Mouse (Mus musculus): Measurements from ENCODE around the gene Tbcb. TPM values are rescaled to one million over a fixed set of nuclear protein-coding genes. Genes with fewer than 3 reads are reported as not detected.
"Not testable (repeated sequence)": the region's sequence is repeated elsewhere in the genome, so short reads cannot be mapped to it uniquely, and the experiment has no call there.

The Tbcb gene
- polyA plus RNA-seq, 1 experiment from 2014 or later = 246 TPM

GRCm38 (mm10) chr7:30219293-30220007, 12.6 kb downstream of the Tbcb start:
- WGBS = 3% methylated on average over 16 of the region's 16 CpGs
- no peaks in the 10 kb centered on the region for H3K27me3 ChIP-seq (ENCODE audit: insufficient read depth, poor library complexity, severe bottlenecking)
- peak overlapping the region; percentile 89 for H3K27ac ChIP-seq
- peaks cover 15% of the 10 kb centered on the region; the same call in 1 of the 2 replicates for H3K4me1 ChIP-seq
- H3K36me3 ChIP-seq = peaks cover 23% of the 10 kb centered on the region
- peak; percentile 83 for DNase-seq (ENCODE audit: low spot score)
- H3K4me3 ChIP-seq = peak overlapping the region; percentile 67
- H3K9me3 ChIP-seq = no peaks in the 10 kb centered on the region; the same call in 1 of the 2 replicates

GRCm38 (mm10) chr7:30217277-30217676, 14.8 kb downstream of the Tbcb start:
- H3K27me3 ChIP-seq (ENCODE audit: insufficient read depth, poor library complexity, severe bottlenecking) = no peaks in the 10 kb centered on the region
- H3K4me1 ChIP-seq = peaks cover 15% of the 10 kb centered on the region; the same call in 1 of the 2 replicates
- no peak overlapping the region for H3K27ac ChIP-seq
- no peak overlapping the region for H3K4me3 ChIP-seq
- peaks cover 2% of the 10 kb centered on the region; the same call in 1 of the 2 replicates for H3K36me3 ChIP-seq
- no peak for DNase-seq (ENCODE audit: low spot score)
- 74% methylated on average over 2 of the region's 2 CpGs for WGBS
- no peaks in the 10 kb centered on the region for H3K9me3 ChIP-seq

GRCm38 (mm10) chr7:30216723-30217151, 15.3 kb downstream of the Tbcb start:
- Histone ChIP-seq H3K27ac (peak overlapping the region; percentile 56; the same call in 1 of the 2 replicates), H3K4me1 (peaks cover 15% of the 10 kb centered on the region; the same call in 1 of the 2 replicates), H3K4me3 (peak overlapping the region; percentile 36), H3K27me3 (ENCODE audit: insufficient read depth, poor library complexity, severe bottlenecking) (no peaks in the 10 kb centered on the region), H3K9me3 (no peaks in the 10 kb centered on the region), H3K36me3 (no peaks in the 10 kb centered on the region)
- peak; percentile 95 for DNase-seq (ENCODE audit: low spot score)
- WGBS = 2% methylated on average over 16 of the region's 16 CpGs

GRCm38 (mm10) chr7:30215875-30216274, 16.2 kb downstream of the Tbcb start:
- no peak for DNase-seq (ENCODE audit: low spot score)
- H3K36me3 ChIP-seq = no peaks in the 10 kb centered on the region
- 92% methylated on average over 3 of the region's 3 CpGs for WGBS
- peaks cover 15% of the 10 kb centered on the region; the same call in 1 of the 2 replicates for H3K4me1 ChIP-seq
- H3K27ac ChIP-seq = no peak overlapping the region
- no peaks in the 10 kb centered on the region for H3K27me3 ChIP-seq (ENCODE audit: insufficient read depth, poor library complexity, severe bottlenecking)
- H3K4me3 ChIP-seq = no peak overlapping the region
- no peaks in the 10 kb centered on the region for H3K9me3 ChIP-seq

GRCm38 (mm10) chr7:30213881-30214280, 18.2 kb downstream of the Tbcb start:
- no peak overlapping the region for H3K4me3 ChIP-seq
- WGBS = 81% methylated on average over 3 of the region's 3 CpGs
- H3K36me3 ChIP-seq = no peaks in the 10 kb centered on the region
- H3K4me1 ChIP-seq = 0 out of 2 replicates have a peak, but pooled peaks cover 4% of the 10 kb centered on the region
- no peaks in the 10 kb centered on the region for H3K27me3 ChIP-seq (ENCODE audit: insufficient read depth, poor library complexity, severe bottlenecking)
- H3K27ac ChIP-seq = no peak overlapping the region
- H3K9me3 ChIP-seq = no peaks in the 10 kb centered on the region
- DNase-seq (ENCODE audit: low spot score) = no peak

- Histone ChIP-seq H3K4me3 (no peak overlapping the region), H3K27me3 (ENCODE audit: insufficient read depth, poor library complexity, severe bottlenecking) (no peaks in the 10 kb centered on the region), H3K4me1 (no peaks in the 10 kb centered on the region), H3K36me3 (no peaks in the 10 kb centered on the region), H3K27ac (no peak overlapping the region), H3K9me3 (no peaks in the 10 kb centered on the region)
- WGBS = 27% methylated on average over 4 of the region's 4 CpGs
- no peak for DNase-seq (ENCODE audit: low spot score)
Observed at GRCm38 (mm10) chr7:30211025-30211424, 21.0 kb downstream of the Tbcb start.

GRCm38 (mm10) chr7:30206364-30206763, 25.7 kb downstream of the Tbcb start:
- H3K4me1 ChIP-seq = peaks cover 12% of the 10 kb centered on the region
- DNase-seq (ENCODE audit: low spot score); H3K27me3 ChIP-seq (ENCODE audit: insufficient read depth, poor library complexity, severe bottlenecking); H3K27ac ChIP-seq; H3K9me3 ChIP-seq; H3K36me3 ChIP-seq; H3K4me3 ChIP-seq: not testable (repeated sequence)
- 55% methylated on average over 5 of the region's 5 CpGs for WGBS

GRCm38 (mm10) chr7:30205383-30205782, 26.7 kb downstream of the Tbcb start:
- 2% methylated on average over 2 of the region's 2 CpGs for WGBS
- no peaks in the 10 kb centered on the region for H3K36me3 ChIP-seq
- peaks cover 12% of the 10 kb centered on the region for H3K4me1 ChIP-seq
- H3K9me3 ChIP-seq = no peaks in the 10 kb centered on the region
- no peak overlapping the region for H3K4me3 ChIP-seq
- DNase-seq (ENCODE audit: low spot score) = no peak
- no peaks in the 10 kb centered on the region for H3K27me3 ChIP-seq (ENCODE audit: insufficient read depth, poor library complexity, severe bottlenecking)
- no peak overlapping the region for H3K27ac ChIP-seq

- no peak for DNase-seq (ENCODE audit: low spot score)
- 11% methylated on average over 8 of the region's 8 CpGs for WGBS
- H3K9me3 ChIP-seq = no peaks in the 10 kb centered on the region
- peaks cover 12% of the 10 kb centered on the region for H3K4me1 ChIP-seq
- H3K27ac ChIP-seq = no peak overlapping the region
- H3K36me3 ChIP-seq = no peaks in the 10 kb centered on the region
- H3K4me3 ChIP-seq = no peak overlapping the region; the same call in 1 of the 2 replicates
- H3K27me3 ChIP-seq (ENCODE audit: insufficient read depth, poor library complexity, severe bottlenecking) = no peaks in the 10 kb centered on the region
Observed at GRCm38 (mm10) chr7:30204380-30204779, 27.7 kb downstream of the Tbcb start.

- no peaks in the 10 kb centered on the region for H3K9me3 ChIP-seq
- WGBS = 77% methylated on average over 11 of the region's 11 CpGs
- no peak overlapping the region for H3K4me3 ChIP-seq
- peaks cover 17% of the 10 kb centered on the region for H3K4me1 ChIP-seq
- H3K27me3 ChIP-seq (ENCODE audit: insufficient read depth, poor library complexity, severe bottlenecking) = no peaks in the 10 kb centered on the region
- no peak for DNase-seq (ENCODE audit: low spot score)
- no peak overlapping the region for H3K27ac ChIP-seq
- no peaks in the 10 kb centered on the region for H3K36me3 ChIP-seq
Observed at GRCm38 (mm10) chr7:30202895-30203690, 29.0 kb downstream of the Tbcb start.

- H3K27me3 ChIP-seq (ENCODE audit: insufficient read depth, poor library complexity, severe bottlenecking) = not testable (repeated sequence)
- WGBS = 86% methylated on average over 5 of the region's 5 CpGs
Observed at GRCm38 (mm10) chr7:30200661-30201060, 31.4 kb downstream of the Tbcb start.

GRCm38 (mm10) chr7:30200200-30200599, 31.9 kb downstream of the Tbcb start:
- Histone ChIP-seq H3K9me3 (no peaks in the 10 kb centered on the region), H3K27me3 (ENCODE audit: insufficient read depth, poor library complexity, severe bottlenecking) (no peaks in the 10 kb centered on the region), H3K4me3 (no peak overlapping the region), H3K27ac (no peak overlapping the region), H3K36me3 (no peaks in the 10 kb centered on the region), H3K4me1 (peaks cover 38% of the 10 kb centered on the region)
- DNase-seq (ENCODE audit: low spot score) = no peak
- WGBS = 79% methylated on average over 5 of the region's 5 CpGs

More at GRCm38 (mm10) chr7:30200661-30201060, 31.4 kb downstream of the Tbcb start:
- not testable (repeated sequence) for H3K36me3 ChIP-seq; DNase-seq (ENCODE audit: low spot score); H3K4me3 ChIP-seq; H3K9me3 ChIP-seq; H3K27ac ChIP-seq
- H3K4me1 ChIP-seq = peaks cover 33% of the 10 kb centered on the region
